Mouse (Mus musculus) C2C12 (cell line): Measurements from ENCODE around the gene Tnfrsf13c.

ENCODE experiments used
- CTCF ChIP-seq: IDR thresholded peaks from one replicate; pipeline ENCODE4 v1.5.1; 2011; ENCODE audit not compliant: control insufficient read depth, insufficient read depth, insufficient read length
- FOSL1 ChIP-seq: IDR thresholded peaks from one replicate; pipeline ENCODE4 v1.8.0; 2011; ENCODE audit warnings: mild to moderate bottlenecking, low read length; ENCODE audit not compliant: poor library complexity, insufficient read depth, severe bottlenecking
- MAX ChIP-seq: IDR thresholded peaks from one replicate; pipeline ENCODE4 v1.6.1; 2011; ENCODE audit warnings: mild to moderate bottlenecking, control low read depth
- MYOD1 ChIP-seq: IDR thresholded peaks from one replicate; pipeline ENCODE4 v1.6.1; 2011; ENCODE audit warnings: low read depth; ENCODE audit not compliant: control insufficient read depth, insufficient read length
- MYOG ChIP-seq: IDR thresholded peaks from one replicate; pipeline ENCODE4 v1.6.1; 2011; ENCODE audit not compliant: control insufficient read depth, insufficient read length; ENCODE audit errors: extremely low read depth
- USF1 ChIP-seq: IDR thresholded peaks from one replicate; pipeline ENCODE4 v1.6.1; 2011; ENCODE audit warnings: low read depth, mild to moderate bottlenecking, control low read depth, moderate library complexity

DNA sequence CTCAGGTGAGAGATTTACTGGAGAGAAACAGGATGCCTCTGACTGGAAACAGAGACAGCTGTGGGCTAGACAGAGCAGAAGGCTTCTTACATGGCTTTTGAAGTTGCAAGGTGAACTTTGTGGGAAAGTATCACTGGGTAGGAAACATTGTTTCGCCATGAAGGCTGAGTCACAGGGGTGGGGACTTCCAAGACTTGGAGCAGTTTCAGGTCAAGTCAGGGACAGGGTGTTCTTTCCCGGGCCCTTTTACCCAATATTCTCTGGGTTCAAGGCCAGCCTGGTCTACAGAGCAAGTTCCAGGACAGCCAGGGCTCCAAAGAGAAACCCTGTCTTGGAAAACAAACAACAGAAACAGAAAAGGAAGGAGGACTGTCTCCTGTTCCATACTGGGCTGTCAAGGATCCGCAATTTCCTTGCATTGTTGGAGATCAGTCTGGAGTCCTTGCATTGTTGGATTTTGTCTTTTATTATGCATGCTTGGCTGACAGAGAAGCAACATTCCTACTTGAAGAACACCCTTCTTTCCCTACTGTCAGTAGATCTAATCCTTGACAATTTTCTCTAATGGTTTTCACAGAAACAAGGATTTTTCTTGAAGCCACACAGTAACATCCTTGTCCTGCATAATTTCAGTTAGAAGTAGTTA, 23.1 kb upstream of the Tnfrsf13c start:
- TF ChIP-seq MAX = no peak
- no peak for TF ChIP-seq CTCF
- TF ChIP-seq MYOD1 = no peak
- no peak for TF ChIP-seq USF1
- no peak for TF ChIP-seq FOSL1
- no peak for TF ChIP-seq MYOG
